Mouse (Mus musculus): ENCODE measurements around the gene Gdnf. TPM values are rescaled to one million over a fixed set of nuclear protein-coding genes. Genes with fewer than 3 reads are reported as not detected.

Gene Gdnf
- total and polyA plus RNA-seq, 3 experiments = 0.10 to 0.68 (median 0.39) TPM

DNA sequence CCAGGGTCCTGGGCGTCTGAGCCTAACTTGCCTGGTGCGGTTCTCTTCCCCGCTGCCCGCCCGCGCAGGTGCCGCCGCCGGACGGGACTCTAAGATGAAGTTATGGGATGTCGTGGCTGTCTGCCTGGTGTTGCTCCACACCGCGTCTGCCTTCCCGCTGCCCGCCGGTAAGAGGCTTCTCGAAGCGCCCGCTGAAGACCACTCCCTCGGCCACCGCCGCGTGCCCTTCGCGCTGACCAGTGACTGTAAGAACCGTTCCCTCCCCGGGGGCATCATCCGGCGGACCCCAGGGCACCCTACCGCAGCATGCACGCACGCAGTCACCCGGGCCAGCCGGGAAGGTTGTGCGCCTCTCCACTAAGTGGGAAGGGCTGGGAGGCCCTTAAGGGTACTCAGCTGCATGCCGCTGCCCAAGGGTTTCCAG is 4.9 kb downstream of the Gdnf start:
- Histone ChIP-seq H3K79me2 (replicated peaks; ENCODE audit: control insufficient read depth, insufficient read depth, low read length) (no peaks in the 10 kb centered on the region), H3K4me1 (ENCODE audit: control insufficient read depth, insufficient read depth, low read length) (no peaks in the 10 kb centered on the region), H3K27me3 (ENCODE audit: control insufficient read depth, insufficient read depth, low read length) (peaks cover 15% of the 10 kb centered on the region), H3K27ac (no peak overlapping the region), H3K9ac (ENCODE audit: low read depth, low read length) (no peak overlapping the region), H3K36me3 (ENCODE audit: control insufficient read depth, insufficient read depth, low read length) (no peaks in the 10 kb centered on the region), H3K4me3 (no peak overlapping the region)
- 8% methylated on average over 36 of the region's 36 CpGs for WGBS
- no peak for DNase-seq
- intact Hi-C loops (cut with DNase I) = no loop called here
- TF ChIP-seq POLR2A (IDR thresholded peaks at IDR 0.05; ENCODE audit: insufficient read depth, low read depth, low read length) = no peak
- no peak for TF ChIP-seq EP300 (IDR thresholded peaks at IDR 0.05; ENCODE audit: insufficient read depth, low read depth, low read length)
- TF ChIP-seq CTCF (IDR thresholded peaks at IDR 0.05) = no peak

GRCm38 (mm10) chr15:7823886-7824285 is 13.2 kb downstream of the Gdnf start:
- H3K9ac ChIP-seq (ENCODE audit: low read depth, low read length) = no peak overlapping the region

GRCm38 (mm10) chr15:7825530-7825929 is 14.9 kb downstream of the Gdnf start:
- H3K79me2 ChIP-seq (replicated peaks; ENCODE audit: control insufficient read depth, insufficient read depth, low read length) = no peaks in the 10 kb centered on the region
- H3K4me3 ChIP-seq = no peak overlapping the region
- intact Hi-C loops (cut with DNase I) = no loop called here
- H3K36me3 ChIP-seq (ENCODE audit: control insufficient read depth, insufficient read depth, low read length) = no peaks in the 10 kb centered on the region
- DNase-seq = no peak
- no peaks in the 10 kb centered on the region for H3K4me1 ChIP-seq (ENCODE audit: control insufficient read depth, insufficient read depth, low read length)
- H3K9ac ChIP-seq (ENCODE audit: low read depth, low read length) = no peak overlapping the region
- no peak for TF ChIP-seq CTCF (IDR thresholded peaks at IDR 0.05)
- no peak for TF ChIP-seq POLR2A (IDR thresholded peaks at IDR 0.05; ENCODE audit: insufficient read depth, low read depth, low read length)
- no peak for TF ChIP-seq EP300 (IDR thresholded peaks at IDR 0.05; ENCODE audit: insufficient read depth, low read depth, low read length)
- no peaks in the 10 kb centered on the region for H3K27me3 ChIP-seq (ENCODE audit: control insufficient read depth, insufficient read depth, low read length)
- WGBS = 31% methylated on average over 6 of the region's 6 CpGs
- no peak overlapping the region for H3K27ac ChIP-seq

More at GRCm38 (mm10) chr15:7823886-7824285, 13.2 kb downstream of the Gdnf start:
- no peak overlapping the region for H3K27ac ChIP-seq
- no peaks in the 10 kb centered on the region for H3K36me3 ChIP-seq (ENCODE audit: control insufficient read depth, insufficient read depth, low read length)
- 62% methylated on average over 6 of the region's 6 CpGs for WGBS
- intact Hi-C loops (cut with DNase I) = no loop called here
- no peaks in the 10 kb centered on the region for H3K4me1 ChIP-seq (ENCODE audit: control insufficient read depth, insufficient read depth, low read length)
- TF ChIP-seq POLR2A (IDR thresholded peaks at IDR 0.05; ENCODE audit: insufficient read depth, low read depth, low read length) (no peak), EP300 (IDR thresholded peaks at IDR 0.05; ENCODE audit: insufficient read depth, low read depth, low read length) (no peak), CTCF (IDR thresholded peaks at IDR 0.05) (no peak)
- H3K27me3 ChIP-seq (ENCODE audit: control insufficient read depth, insufficient read depth, low read length) = no peaks in the 10 kb centered on the region
- no peaks in the 10 kb centered on the region for H3K79me2 ChIP-seq (replicated peaks; ENCODE audit: control insufficient read depth, insufficient read depth, low read length)
- H3K4me3 ChIP-seq = no peak overlapping the region
- no peak for DNase-seq

DNA sequence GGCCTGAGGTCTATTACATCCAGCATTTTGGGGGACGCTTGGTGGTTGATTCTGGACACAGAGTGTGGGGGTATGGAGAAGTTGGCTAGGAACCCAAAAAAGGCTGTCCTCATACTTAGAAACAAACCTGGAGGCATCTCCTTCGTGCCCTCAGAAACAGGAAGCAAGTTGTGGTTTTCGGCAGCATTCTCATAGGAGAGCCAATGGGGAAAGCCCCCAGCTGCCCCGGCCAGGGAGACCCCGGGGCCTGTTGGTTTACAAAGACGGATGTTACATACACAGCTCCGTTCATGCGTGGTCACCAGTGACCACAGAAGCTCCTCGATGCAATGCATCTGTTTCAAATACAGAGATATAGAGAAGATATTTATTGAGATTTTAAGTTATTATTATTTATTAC is 24.8 kb downstream of the Gdnf start:
- TF ChIP-seq EP300 (IDR thresholded peaks at IDR 0.05; ENCODE audit: insufficient read depth, low read depth, low read length) = no peak
- TF ChIP-seq CTCF (IDR thresholded peaks at IDR 0.05) = no peak
- no peak for DNase-seq
- H3K4me1 ChIP-seq (ENCODE audit: control insufficient read depth, insufficient read depth, low read length) = no peaks in the 10 kb centered on the region
- no peaks in the 10 kb centered on the region for H3K27me3 ChIP-seq (ENCODE audit: control insufficient read depth, insufficient read depth, low read length)
- 88% methylated on average over 9 of the region's 9 CpGs for WGBS
- intact Hi-C loops (cut with DNase I) = no loop called here
- no peaks in the 10 kb centered on the region for H3K79me2 ChIP-seq (replicated peaks; ENCODE audit: control insufficient read depth, insufficient read depth, low read length)
- H3K36me3 ChIP-seq (ENCODE audit: control insufficient read depth, insufficient read depth, low read length) = no peaks in the 10 kb centered on the region
- H3K4me3 ChIP-seq = no peak overlapping the region
- no peak overlapping the region for H3K9ac ChIP-seq (ENCODE audit: low read depth, low read length)
- H3K27ac ChIP-seq = no peak overlapping the region

GRCm38 (mm10) chr15:7838060-7838920 is 27.6 kb downstream of the Gdnf start:
- no peaks in the 10 kb centered on the region for H3K27me3 ChIP-seq (ENCODE audit: control insufficient read depth, insufficient read depth, low read length)
- intact Hi-C loops (cut with DNase I) = no loop called here
- DNase-seq = no peak
- no peaks in the 10 kb centered on the region for H3K4me1 ChIP-seq (ENCODE audit: control insufficient read depth, insufficient read depth, low read length)
- H3K4me3 ChIP-seq = no peak overlapping the region
- no peak overlapping the region for H3K9ac ChIP-seq (ENCODE audit: low read depth, low read length)
- WGBS = 62% methylated on average over 8 of the region's 8 CpGs
- no peaks in the 10 kb centered on the region for H3K36me3 ChIP-seq (ENCODE audit: control insufficient read depth, insufficient read depth, low read length)
- no peak overlapping the region for H3K27ac ChIP-seq
- TF ChIP-seq POLR2A (IDR thresholded peaks at IDR 0.05; ENCODE audit: insufficient read depth, low read depth, low read length) = no peak
- no peak for TF ChIP-seq EP300 (IDR thresholded peaks at IDR 0.05; ENCODE audit: insufficient read depth, low read depth, low read length)
- no peak for TF ChIP-seq CTCF (IDR thresholded peaks at IDR 0.05)
- H3K79me2 ChIP-seq (replicated peaks; ENCODE audit: control insufficient read depth, insufficient read depth, low read length) = no peaks in the 10 kb centered on the region

- no peaks in the 10 kb centered on the region for H3K79me2 ChIP-seq (replicated peaks; ENCODE audit: control insufficient read depth, insufficient read depth, low read length)
- TF ChIP-seq POLR2A (IDR thresholded peaks at IDR 0.05; ENCODE audit: insufficient read depth, low read depth, low read length) = no peak
- TF ChIP-seq EP300 (IDR thresholded peaks at IDR 0.05; ENCODE audit: insufficient read depth, low read depth, low read length) = no peak
- no peak for TF ChIP-seq CTCF (IDR thresholded peaks at IDR 0.05)
- 55% methylated on average over 7 of the region's 7 CpGs for WGBS
- H3K9ac ChIP-seq (ENCODE audit: low read depth, low read length) = no peak overlapping the region
- intact Hi-C loops (cut with DNase I) = no loop called here
- no peak overlapping the region for H3K4me3 ChIP-seq
- no peak overlapping the region for H3K27ac ChIP-seq
- H3K27me3 ChIP-seq (ENCODE audit: control insufficient read depth, insufficient read depth, low read length) = no peaks in the 10 kb centered on the region
- no peaks in the 10 kb centered on the region for H3K4me1 ChIP-seq (ENCODE audit: control insufficient read depth, insufficient read depth, low read length)
- no peak for DNase-seq
- H3K36me3 ChIP-seq (ENCODE audit: control insufficient read depth, insufficient read depth, low read length) = no peaks in the 10 kb centered on the region
Observed at GRCm38 (mm10) chr15:7838921-7839309, 28.3 kb downstream of the Gdnf start.

Measured in heart, adult 2 months (tissue).